Mouse (Mus musculus) MEL (cell line): ENCODE data around the gene Pcdh9. TPM values are rescaled to one million over a fixed set of nuclear protein-coding genes. Genes with fewer than 3 reads are reported as not detected.

Experiments used
- DNase-seq: peaks from one replicate; pipeline ENCODE4 v3.0.0; 2011; ENCODE audit warnings: low read depth, low spot score
- H3K27ac ChIP-seq: 2 replicates; pipeline ENCODE4 v1.5.1; 2012; ENCODE audit warnings: low read depth, mild to moderate bottlenecking, control low read depth, low read length, moderate library complexity; ENCODE audit not compliant: control insufficient read depth
- H3K27me3 ChIP-seq, 2 experiments: fragments of 150-350 bp in 1 of 2; sonication (generic) in 1 of 2; 2 replicates each; pipeline ENCODE4 v1.6.1; 2012; ENCODE audit warnings: low read length in 2 of 2, mild to moderate bottlenecking in 2 of 2, improper control_type of control experiment in 1 of 2, moderate library complexity in 1 of 2; ENCODE audit not compliant: insufficient read depth in 2 of 2, control insufficient read depth in 1 of 2
- H3K36me3 ChIP-seq, 2 experiments: 2 replicates each; pipeline ENCODE4 v1.6.1; 2012 to 2014; ENCODE audit warnings: low read length in 2 of 2, improper control_type of control experiment in 1 of 2, inconsistent platforms in 1 of 2, mild to moderate bottlenecking in 1 of 2; ENCODE audit not compliant: insufficient read depth in 2 of 2, control insufficient read depth in 1 of 2
- H3K4me1 ChIP-seq, 2 experiments: fragments of 150-350 bp in 1 of 2; sonication (generic) in 1 of 2; 2 replicates each; pipeline ENCODE4 v1.6.1; 2012; ENCODE audit warnings: low read length in 2 of 2, improper control_type of control experiment in 1 of 2, mild to moderate bottlenecking in 1 of 2; ENCODE audit not compliant: insufficient read depth in 2 of 2, control insufficient read depth in 1 of 2
- H3K4me3 ChIP-seq, 2 experiments: fragments of 150-350 bp in 1 of 2; sonication (generic) in 1 of 2; 2 replicates each; pipeline ENCODE4 v1.5.1; 2012; ENCODE audit warnings: low read depth in 2 of 2, low read length in 2 of 2, mild to moderate bottlenecking in 2 of 2, moderate library complexity in 2 of 2, control low read depth in 1 of 2, improper control_type of control experiment in 1 of 2; ENCODE audit not compliant: control insufficient read depth in 1 of 2, insufficient read depth in 1 of 2
- H3K79me2 ChIP-seq: 2 replicates; pipeline ENCODE4 v1.6.1; 2012; ENCODE audit warnings: mild to moderate bottlenecking, low read length, moderate library complexity; ENCODE audit not compliant: control insufficient read depth, poor library complexity, insufficient read depth
- H3K9ac ChIP-seq: 2 replicates; pipeline ENCODE4 v1.6.1; 2012; ENCODE audit warnings: low read depth, mild to moderate bottlenecking, control low read depth, low read length, moderate library complexity; ENCODE audit not compliant: control insufficient read depth, poor library complexity, severe bottlenecking
- H3K9me3 ChIP-seq: fragments of 150-350 bp; sonication (generic); replicated peaks from 2 replicates; pipeline ENCODE4 v1.6.1; 2012; ENCODE audit warnings: mild to moderate bottlenecking, low read length, improper control_type of control experiment, moderate library complexity; ENCODE audit not compliant: insufficient read depth
- BHLHE40 ChIP-seq: IDR thresholded peaks from 2 replicates; pipeline ENCODE4 v1.6.1; 2012; ENCODE audit warnings: low read depth, mild to moderate bottlenecking, inconsistent platforms, low read length, improper control_type of control experiment, borderline replicate concordance
- CHD2 ChIP-seq: IDR thresholded peaks from 2 replicates; pipeline ENCODE4 v1.6.1; 2011; ENCODE audit warnings: low read length, improper control_type of control experiment
- CTCF ChIP-seq, 3 experiments: IDR thresholded peaks in 2 of 3; conservative IDR thresholded peaks in 1 of 3; 2 replicates each; pipeline ENCODE4 v1.5.1; 2011 to 2012; ENCODE audit warnings: low read length in 3 of 3, low read depth in 2 of 3, mild to moderate bottlenecking in 2 of 3, improper control_type of control experiment in 1 of 3, inconsistent platforms in 1 of 3, mixed read lengths in 1 of 3, moderate library complexity in 1 of 3; ENCODE audit not compliant: control insufficient read depth in 1 of 3, insufficient read depth in 1 of 3, poor library complexity in 1 of 3, severe bottlenecking in 1 of 3
- E2F4 ChIP-seq: IDR thresholded peaks from 2 replicates; pipeline ENCODE4 v1.6.1; 2011; ENCODE audit warnings: low read depth, low read length, improper control_type of control experiment, borderline replicate concordance
- GABPA ChIP-seq: IDR thresholded peaks from 2 replicates; pipeline ENCODE4 v1.6.1; 2012; ENCODE audit warnings: low read depth, mild to moderate bottlenecking, inconsistent platforms, low read length, improper control_type of control experiment, moderate library complexity
- MAZ ChIP-seq: IDR thresholded peaks from 2 replicates; pipeline ENCODE4 v1.6.1; 2012; ENCODE audit warnings: low read depth, mild to moderate bottlenecking, inconsistent platforms, low read length, improper control_type of control experiment
- MEF2A ChIP-seq: IDR thresholded peaks from 2 replicates; pipeline ENCODE4 v1.6.1; 2014; ENCODE audit warnings: low read depth, mild to moderate bottlenecking, inconsistent platforms, low read length, improper control_type of control experiment; ENCODE audit not compliant: poor library complexity, insufficient replicate concordance, severe bottlenecking; ENCODE audit errors: extremely low read depth
- MXI1 ChIP-seq: IDR thresholded peaks from 2 replicates; pipeline ENCODE4 v1.6.1; 2011; ENCODE audit warnings: mild to moderate bottlenecking, low read depth, low read length, improper control_type of control experiment
- MYC ChIP-seq: IDR thresholded peaks from 2 replicates; pipeline ENCODE4 v1.6.1; 2011; ENCODE audit warnings: low read depth, mild to moderate bottlenecking, low read length, improper control_type of control experiment, moderate library complexity
- NRF1 ChIP-seq: IDR thresholded peaks from 2 replicates; pipeline ENCODE4 v1.6.1; 2014; ENCODE audit warnings: low read depth, mild to moderate bottlenecking, inconsistent platforms, low read length, improper control_type of control experiment, moderate library complexity; ENCODE audit not compliant: poor library complexity, insufficient read depth, severe bottlenecking
- POLR2A ChIP-seq, 2 experiments: IDR thresholded peaks; 2 replicates each; pipeline ENCODE4 v1.6.1; 2011 to 2012; ENCODE audit warnings: low read length in 2 of 2, mild to moderate bottlenecking in 2 of 2, control low read depth in 1 of 2, improper control_type of control experiment in 1 of 2, low read depth in 1 of 2, moderate library complexity in 1 of 2; ENCODE audit not compliant: control insufficient read depth in 1 of 2, insufficient read depth in 1 of 2, poor library complexity in 1 of 2
- RCOR1 ChIP-seq: IDR thresholded peaks from 2 replicates; pipeline ENCODE4 v1.6.1; 2012; ENCODE audit warnings: low read depth, mild to moderate bottlenecking, inconsistent platforms, low read length, improper control_type of control experiment
- TCF12 ChIP-seq: IDR thresholded peaks from 2 replicates; pipeline ENCODE4 v1.6.1; 2014; ENCODE audit warnings: low read depth, mild to moderate bottlenecking, inconsistent platforms, low read length, improper control_type of control experiment, moderate library complexity
- UBTF ChIP-seq: IDR thresholded peaks from 2 replicates; pipeline ENCODE4 v1.6.1; 2012; ENCODE audit warnings: low read depth, mild to moderate bottlenecking, inconsistent platforms, low read length, improper control_type of control experiment, moderate library complexity, borderline replicate concordance; ENCODE audit not compliant: insufficient read depth
- ZC3H11A ChIP-seq: IDR thresholded peaks from 2 replicates; pipeline ENCODE4 v1.6.1; 2012; ENCODE audit warnings: low read depth, mild to moderate bottlenecking, inconsistent platforms, low read length, improper control_type of control experiment
- ZKSCAN1 ChIP-seq: IDR thresholded peaks from 2 replicates; pipeline ENCODE4 v1.6.1; 2012; ENCODE audit warnings: low read depth, mild to moderate bottlenecking, inconsistent platforms, low read length, improper control_type of control experiment, moderate library complexity
- ZNF384 ChIP-seq: IDR thresholded peaks from 2 replicates; pipeline ENCODE4 v1.6.1; 2012; ENCODE audit warnings: low read depth, mild to moderate bottlenecking, inconsistent platforms, low read length, improper control_type of control experiment
- polyA plus RNA-seq, 2 experiments: library from polyadenylated mRNA; stranded (reverse) in 1 of 2; unstranded in 1 of 2; fragments of >175 nt in 1 of 2; fragments of >200 nt in 1 of 2; gene quantifications; 2 replicates each; pipeline versions ENCODE4 v1.2.1 to v1.2.4; 2012; ENCODE audit warnings: low replicate concordance in 2 of 2, low read depth in 1 of 2; ENCODE audit not compliant: insufficient read length in 2 of 2, insufficient read depth in 1 of 2, missing spikeins in 1 of 2
- total RNA-seq: library from RNA; depleted of rRNA; stranded (reverse); fragments of 300-350 nt; gene quantifications from 2 replicates; pipeline ENCODE4 v1.2.3, GENCODE M21; 2012

The Pcdh9 gene
- total and polyA plus RNA-seq, 3 experiments = not detected

DNA sequence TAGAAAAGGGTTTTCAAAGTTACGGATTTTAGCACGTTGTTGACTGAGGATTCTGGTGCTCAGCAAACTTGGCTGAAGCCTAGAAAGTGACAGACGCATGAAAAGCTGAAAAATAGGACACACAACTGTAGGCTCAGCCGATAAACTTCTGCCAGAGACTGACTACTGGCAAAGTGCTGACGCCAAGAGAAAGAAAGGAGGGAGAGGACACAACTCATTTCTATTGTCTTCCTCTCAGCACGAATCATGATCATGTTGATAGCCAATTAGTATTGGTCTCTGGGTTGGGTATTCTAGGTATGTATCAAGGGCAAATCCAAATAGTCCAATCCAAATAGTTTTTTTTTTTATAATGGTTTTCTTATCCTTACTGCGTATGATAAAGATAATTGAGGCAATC is 605.3 kb downstream of the Pcdh9 start:
- no peak for DNase-seq
- H3K9ac ChIP-seq = no peak overlapping the region
- H3K4me3 ChIP-seq = no peak overlapping the region
- H3K4me1 ChIP-seq = no peaks in the 10 kb centered on the region
- TF ChIP-seq MYC = no peak
- no peaks in the 10 kb centered on the region for H3K27me3 ChIP-seq
- no peaks in the 10 kb centered on the region for H3K36me3 ChIP-seq
- no peaks in the 10 kb centered on the region for H3K9me3 ChIP-seq
- H3K79me2 ChIP-seq = no peaks in the 10 kb centered on the region
- H3K27ac ChIP-seq = no peak overlapping the region

DNA sequence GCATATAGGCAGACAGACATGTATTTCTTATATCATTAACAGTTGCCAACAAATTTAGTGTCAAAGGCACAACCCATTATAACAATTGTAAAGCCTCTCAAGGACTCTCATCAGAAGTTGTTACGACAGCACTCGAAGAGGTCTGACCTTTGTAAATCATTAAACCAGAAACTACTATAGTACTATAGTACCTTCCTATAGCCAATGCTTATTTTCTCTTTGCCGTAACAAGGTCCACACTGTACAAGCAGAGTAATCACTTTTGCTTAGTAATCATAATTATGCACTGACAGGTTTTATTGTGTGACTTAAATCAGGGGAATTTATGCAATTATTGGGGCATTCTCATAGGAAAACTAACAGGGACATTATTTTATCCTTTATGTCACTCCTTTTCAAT is 606.5 kb downstream of the Pcdh9 start:
- no peak overlapping the region for H3K4me3 ChIP-seq
- no peak overlapping the region for H3K27ac ChIP-seq
- no peak for DNase-seq
- no peaks in the 10 kb centered on the region for H3K9me3 ChIP-seq
- H3K79me2 ChIP-seq = no peaks in the 10 kb centered on the region
- TF ChIP-seq NRF1 (no peak), E2F4 (no peak), TCF12 (no peak), ZNF384 (no peak), POLR2A (IDR thresholded peaks at IDR 0.05; ENCODE audit: control insufficient read depth in 1 of 2, insufficient read depth in 1 of 2, low read depth in 1 of 2, low read length in 2 of 2, poor library complexity in 1 of 2) (no peak), MXI1 (no peak), BHLHE40 (no peak)
- TF ChIP-seq, all 39 proteins: peak for 0
- Histone ChIP-seq H3K27me3 (no peaks in the 10 kb centered on the region), H3K9ac (no peak overlapping the region), H3K36me3 (no peaks in the 10 kb centered on the region), H3K4me1 (no peaks in the 10 kb centered on the region)

DNA sequence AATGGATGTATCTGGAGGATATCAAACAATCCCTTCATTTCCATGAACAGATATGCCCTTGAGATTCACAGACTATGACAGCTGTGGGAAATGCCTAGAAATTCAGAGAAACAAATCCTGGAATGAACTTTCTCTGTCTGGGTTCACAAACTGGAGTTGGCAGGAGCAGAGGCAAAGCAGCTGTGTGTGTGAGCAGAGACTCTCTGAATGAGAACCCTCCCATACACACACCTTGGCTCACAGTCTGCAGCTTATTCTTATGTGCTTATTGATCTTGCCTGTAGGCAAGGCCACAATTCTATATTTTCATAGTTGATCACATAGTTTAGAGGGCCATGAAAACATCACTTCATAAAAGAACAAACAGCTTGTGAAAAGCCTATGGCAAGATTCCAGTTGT is 614.8 kb downstream of the Pcdh9 start:
- no peak overlapping the region for H3K9ac ChIP-seq
- no peaks in the 10 kb centered on the region for H3K27me3 ChIP-seq
- DNase-seq = no peak
- H3K9me3 ChIP-seq = no peaks in the 10 kb centered on the region
- TF ChIP-seq ZC3H11A (no peak), MEF2A (no peak), GABPA (no peak), ZKSCAN1 (no peak), UBTF (no peak), CTCF (IDR thresholded peaks at IDR 0.05 in 2 of 3, conservative IDR thresholded peaks at IDR 0.05 in 1 of 3; ENCODE audit: control insufficient read depth in 1 of 3, insufficient read depth in 1 of 3, low read depth in 2 of 3, low read length in 3 of 3, poor library complexity in 1 of 3, severe bottlenecking in 1 of 3) (no peak), MAZ (no peak), RCOR1 (no peak), CHD2 (no peak), TCF12 (no peak)
- no peaks in the 10 kb centered on the region for H3K36me3 ChIP-seq
- no peaks in the 10 kb centered on the region for H3K79me2 ChIP-seq
- no peak overlapping the region for H3K27ac ChIP-seq
- H3K4me3 ChIP-seq = no peak overlapping the region
- H3K4me1 ChIP-seq = no peaks in the 10 kb centered on the region
